Mouse (Mus musculus) stomach, postnatal 0 days (tissue): ENCODE results near the gene Rpl15.

Experiments
- CTCF ChIP-seq: IDR thresholded peaks from 2 replicates; pipeline ENCODE4 v1.5.1; 2016; ENCODE audit warnings: antibody characterized with exemption, low read depth, mild to moderate bottlenecking, moderate library complexity
- EP300 ChIP-seq: optimal IDR thresholded peaks from 2 replicates; pipeline ENCODE3; 2016; ENCODE audit warnings: antibody characterized with exemption

DNA sequence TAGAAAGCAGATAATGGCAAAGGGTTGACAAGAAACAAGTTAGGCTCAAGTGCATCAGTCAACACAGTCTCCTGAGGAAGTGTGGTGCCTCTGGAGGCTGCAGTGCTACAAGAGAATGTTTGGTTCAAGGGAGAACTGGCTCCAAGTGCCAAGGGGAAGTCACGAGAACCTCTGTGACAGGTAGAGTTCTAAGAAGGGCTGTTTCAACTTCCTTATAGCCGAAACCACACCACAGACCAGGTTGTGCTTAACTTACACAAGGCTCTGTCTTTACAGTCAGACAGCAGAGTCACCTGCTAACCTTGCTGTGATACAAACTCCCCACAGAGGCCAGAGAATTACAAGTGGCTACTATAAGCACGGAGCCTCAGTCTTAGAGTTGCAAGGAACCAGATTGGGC is 30.4 kb upstream of the Rpl15 start:
- TF ChIP-seq EP300 (no peak), CTCF (no peak)
